Comparison of ENCODE assay signal across 8 mouse cellular contexts in the genomic region with DNA sequence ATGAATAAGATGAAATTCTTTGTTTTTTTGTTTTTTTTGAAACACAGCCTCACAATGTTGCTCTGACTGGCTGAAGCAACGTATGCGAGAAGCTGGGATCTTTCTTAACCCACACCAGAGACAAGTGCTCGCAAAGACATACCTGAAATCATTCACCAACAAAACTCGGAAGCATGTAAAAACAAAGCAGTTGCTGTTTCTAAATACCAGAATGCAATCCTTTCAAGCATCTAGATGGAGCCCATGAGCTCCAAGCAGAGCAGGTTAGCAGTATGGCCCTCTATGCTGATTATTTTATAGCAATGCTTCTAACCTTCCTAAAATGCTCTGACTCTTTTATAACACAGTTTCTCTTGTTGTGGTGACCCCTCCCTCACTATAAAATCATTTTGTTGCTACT. TPM values are rescaled to one million over a fixed set of nuclear protein-coding genes. Genes with fewer than 3 reads are reported as not detected.
A peak's percentile ranks its signal among the peaks of the same experiment; 100 is the strongest.
DNase-seq lines count a peak whose midpoint lies in the region; ATAC-seq lines count a peak whose summit lies in the region.

No protein-coding gene starts in this region.

- peak overlapping the region; percentile 85 for H3K4me2 ChIP-seq in lung, embryonic 15.5 days
- peak overlapping the region; percentile 61 for H3K4me2 ChIP-seq in embryonic facial prominence, embryonic 11.5 days (ENCODE audit: low read depth, low read length)
- peak overlapping the region; percentile 57 for H3K4me2 ChIP-seq in limb, embryonic 11.5 days (ENCODE audit: low read depth, severe bottlenecking)

- H3K27ac ChIP-seq in lung, embryonic 15.5 days = peak overlapping the region; percentile 100
- no peak overlapping the region for H3K27ac ChIP-seq in embryonic facial prominence, embryonic 11.5 days (replicated peaks; ENCODE audit: low read depth, low read length)
- H3K27ac ChIP-seq in limb, embryonic 11.5 days (replicated peaks; ENCODE audit: low read depth, low read length) = no peak overlapping the region

- peaks cover 17% of the 10 kb centered on the region for H3K4me1 ChIP-seq in lung, embryonic 15.5 days
- no peaks in the 10 kb centered on the region for H3K4me1 ChIP-seq in embryonic facial prominence, embryonic 11.5 days (ENCODE audit: control insufficient read depth, insufficient read depth, low read length)
- H3K4me1 ChIP-seq in limb, embryonic 11.5 days (ENCODE audit: control insufficient read depth, insufficient read depth, low read length) = peaks cover 5% of the 10 kb centered on the region; the same call in 1 of the 2 replicates

- H3K4me3 ChIP-seq in lung, embryonic 15.5 days = peak overlapping the region; percentile 83
- H3K4me3 ChIP-seq in embryonic facial prominence, embryonic 11.5 days (ENCODE audit: low read depth, low read length) = peak overlapping the region; percentile 99
- peak overlapping the region; percentile 96 for H3K4me3 ChIP-seq in limb, embryonic 11.5 days (ENCODE audit: low read depth, low read length)

- peak overlapping the region; percentile 98 for H3K9ac ChIP-seq in lung, embryonic 15.5 days
- peak overlapping the region; percentile 99 for H3K9ac ChIP-seq in embryonic facial prominence, embryonic 11.5 days (replicated peaks; ENCODE audit: low read length)
- peak overlapping the region; percentile 98 for H3K9ac ChIP-seq in limb, embryonic 11.5 days (ENCODE audit: low read length)

- no peaks in the 10 kb centered on the region; the same call in 1 of the 2 replicates for H3K36me3 ChIP-seq in lung, embryonic 15.5 days
- H3K36me3 ChIP-seq in embryonic facial prominence, embryonic 11.5 days (replicated peaks; ENCODE audit: control insufficient read depth, insufficient read depth, low read depth, low read length) = no peaks in the 10 kb centered on the region; the same call in 1 of the 2 replicates
- no peaks in the 10 kb centered on the region for H3K36me3 ChIP-seq in limb, embryonic 11.5 days (ENCODE audit: control insufficient read depth, insufficient read depth, low read length)
- H3K36me3 ChIP-seq in splenic B cell, adult 2 months (ENCODE audit: control insufficient read depth, insufficient read depth, low read length, poor library complexity, severe bottlenecking) = no peaks in the 10 kb centered on the region

- ATAC-seq in lung, embryonic 15.5 days (ENCODE audit: borderline replicate concordance, extremely low read depth, low FRiP score, low TSS enrichment) = no peak
- no peak for ATAC-seq in embryonic facial prominence, embryonic 11.5 days (replicated peaks; ENCODE audit: insufficient number of reproducible peaks, low FRiP score, low TSS enrichment, low read depth)
- ATAC-seq in limb, embryonic 11.5 days (ENCODE audit: insufficient number of reproducible peaks, low FRiP score, low TSS enrichment, low read depth) = no peak

- WGBS in lung, embryonic 15.5 days = 6% methylated on average over 4 of the region's 4 CpGs
- WGBS in embryonic facial prominence, embryonic 11.5 days = 19% methylated on average over 4 of the region's 4 CpGs
- WGBS in limb, embryonic 11.5 days = 24% methylated on average over 4 of the region's 4 CpGs

- H3K27me3 ChIP-seq in lung, embryonic 15.5 days = no peaks in the 10 kb centered on the region
- no peaks in the 10 kb centered on the region for H3K27me3 ChIP-seq in embryonic facial prominence, embryonic 11.5 days (ENCODE audit: control insufficient read depth, insufficient read depth, low read length)
- no peaks in the 10 kb centered on the region for H3K27me3 ChIP-seq in limb, embryonic 11.5 days (ENCODE audit: control insufficient read depth, insufficient read depth, low read length)
- no peaks in the 10 kb centered on the region for H3K27me3 ChIP-seq in splenic B cell, adult 2 months (ENCODE audit: control insufficient read depth, insufficient read depth, low read length, poor library complexity, severe bottlenecking)

- no peaks in the 10 kb centered on the region for H3K9me3 ChIP-seq in lung, embryonic 15.5 days
- no peaks in the 10 kb centered on the region for H3K9me3 ChIP-seq in embryonic facial prominence, embryonic 11.5 days (replicated peaks; ENCODE audit: control insufficient read depth, low read length)
- no peaks in the 10 kb centered on the region for H3K9me3 ChIP-seq in limb, embryonic 11.5 days (ENCODE audit: control insufficient read depth, low read length)

- no peak for DNase-seq in lung, postnatal 4 days
- no peak for DNase-seq in embryonic facial prominence, embryonic 11.5 days (ENCODE audit: low spot score)
- no peak for DNase-seq in limb, embryonic 11.5 days (ENCODE audit: low spot score)
- peak; percentile 5 for DNase-seq in splenic B cell, adult 2 months (ENCODE audit: low read depth, low spot score)
- DNase-seq in layer of hippocampus, adult 9-10 months (ENCODE audit: low spot score) = no peak
- no peak for DNase-seq in B cell, adult 2 months
- no peak for DNase-seq in kidney, adult 18-20 months

RNA-seq across cellular contexts. Expression of gene Ppp4r3a, which starts 0.7 kb away (rescaled TPM):
- polyA plus RNA-seq in lung, embryonic 15.5 days (2015; fragmentation: Nextera tagmentation; extraction: Ambion mirVana) = 39.4 and 41.3 TPM in 2 replicates
- 56.4 and 62.9 TPM in 2 replicates for polyA plus RNA-seq in embryonic facial prominence, embryonic 11.5 days (2014; fragmentation: Nextera tagmentation; extraction: Ambion mirVana)
- polyA plus RNA-seq in limb, embryonic 11.5 days (2014; fragmentation: Nextera tagmentation; extraction: Ambion mirVana) = 60.9 and 71.2 TPM in 2 replicates

RNA-seq across cellular contexts. Expression of gene Ccdc88c, which starts 55.4 kb away (rescaled TPM):
- polyA plus RNA-seq in lung, embryonic 15.5 days (2015; fragmentation: Nextera tagmentation; extraction: Ambion mirVana) = 14.3 and 17.9 TPM in 2 replicates
- 4.8 and 5.2 TPM in 2 replicates for polyA plus RNA-seq in embryonic facial prominence, embryonic 11.5 days (2014; fragmentation: Nextera tagmentation; extraction: Ambion mirVana)
- polyA plus RNA-seq in limb, embryonic 11.5 days (2014; fragmentation: Nextera tagmentation; extraction: Ambion mirVana) = 3.2 and 3.4 TPM in 2 replicates
